Mouse (Mus musculus): ENCODE data around the gene Tmem117.

The Tmem117 gene

DNA sequence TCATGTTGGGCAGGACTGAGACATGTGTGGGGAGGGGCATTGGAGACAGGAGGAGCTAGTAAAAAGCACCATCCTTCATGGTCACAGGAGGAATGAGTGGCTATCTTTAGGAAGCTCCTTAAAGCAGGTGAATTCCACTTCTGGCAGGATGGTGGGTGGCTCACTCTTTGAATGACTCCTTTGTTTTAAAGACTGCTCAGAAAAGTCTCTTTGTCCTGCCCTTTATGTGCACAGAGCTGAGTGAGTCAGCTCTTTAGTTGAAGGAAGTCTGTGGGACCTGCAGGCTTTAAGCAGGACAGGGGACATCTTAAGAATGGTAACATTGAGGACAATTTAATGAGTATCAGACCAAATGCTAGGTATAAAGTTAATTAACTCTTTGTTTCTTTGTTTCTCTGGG, 8.1 kb upstream of the Tmem117 start:
- Histone ChIP-seq H3K36me3 (ENCODE audit: control insufficient read depth, insufficient read depth, low read length, poor library complexity, severe bottlenecking) (no peaks in the 10 kb centered on the region), H3K27me3 (ENCODE audit: control insufficient read depth, insufficient read depth, low read length, poor library complexity, severe bottlenecking) (no peaks in the 10 kb centered on the region)
- DNase-seq (ENCODE audit: low read depth, low spot score), result no peak

GRCm38 (mm10) chr15:94628463-94628829, 586 bp upstream of the Tmem117 start:
- no peaks in the 10 kb centered on the region for H3K36me3 ChIP-seq (ENCODE audit: control insufficient read depth, insufficient read depth, low read length, poor library complexity, severe bottlenecking)
- H3K27me3 ChIP-seq (ENCODE audit: control insufficient read depth, insufficient read depth, low read length, poor library complexity, severe bottlenecking), result no peaks in the 10 kb centered on the region
- no peak for DNase-seq (ENCODE audit: low read depth, low spot score)

DNA sequence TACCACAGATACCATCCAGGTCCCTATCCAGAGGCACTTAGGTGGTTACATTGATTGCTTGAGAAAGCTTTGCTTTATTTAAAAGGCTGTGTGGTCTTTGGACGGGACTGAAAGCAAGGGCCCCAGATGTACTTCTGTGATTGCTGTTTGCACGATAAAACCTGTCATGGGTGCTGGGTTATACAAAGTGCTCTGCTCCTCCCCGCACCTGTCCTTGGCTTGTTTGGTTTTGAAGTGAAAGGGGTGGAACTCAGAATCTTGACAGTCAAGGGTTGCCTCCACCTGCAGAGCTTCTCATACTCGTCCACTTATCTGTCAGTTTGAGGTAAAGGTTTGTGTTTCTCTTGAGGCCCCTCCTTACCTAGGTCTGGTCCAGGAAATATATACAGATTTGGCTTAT, 1.5 kb downstream of the Tmem117 start:
- Histone ChIP-seq H3K36me3 (ENCODE audit: control insufficient read depth, insufficient read depth, low read length, poor library complexity, severe bottlenecking) (no peaks in the 10 kb centered on the region), H3K27me3 (ENCODE audit: control insufficient read depth, insufficient read depth, low read length, poor library complexity, severe bottlenecking) (no peaks in the 10 kb centered on the region)
- DNase-seq (ENCODE audit: low read depth, low spot score), result no peak

- no peaks in the 10 kb centered on the region for H3K27me3 ChIP-seq (ENCODE audit: control insufficient read depth, insufficient read depth, low read length, poor library complexity, severe bottlenecking)
- no peak for DNase-seq (ENCODE audit: low read depth, low spot score)
- H3K36me3 ChIP-seq (ENCODE audit: control insufficient read depth, insufficient read depth, low read length, poor library complexity, severe bottlenecking), result no peaks in the 10 kb centered on the region
Observed at GRCm38 (mm10) chr15:94634524-94634923, 5.5 kb downstream of the Tmem117 start.

DNA sequence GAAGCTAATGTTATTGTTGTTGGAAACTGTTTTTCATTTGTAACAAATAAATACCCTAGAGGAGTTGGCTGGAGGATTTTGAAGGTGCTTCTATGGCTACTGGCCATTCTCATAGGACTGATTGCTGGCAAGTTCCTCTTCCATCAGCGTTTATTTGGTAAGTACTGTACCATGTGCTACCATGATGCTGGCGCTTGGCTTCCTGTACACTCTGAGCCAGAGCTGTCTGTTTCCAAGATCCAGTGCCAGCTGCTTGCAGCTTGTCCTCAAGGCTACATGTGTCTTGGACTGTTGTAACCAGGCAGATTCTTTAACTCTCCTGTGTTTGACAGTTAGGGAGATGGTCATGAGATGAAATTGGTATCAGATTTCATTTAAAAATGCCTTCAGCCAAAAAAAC, 9.2 kb downstream of the Tmem117 start:
- Histone ChIP-seq H3K36me3 (ENCODE audit: control insufficient read depth, insufficient read depth, low read length, poor library complexity, severe bottlenecking) (no peaks in the 10 kb centered on the region), H3K27me3 (ENCODE audit: control insufficient read depth, insufficient read depth, low read length, poor library complexity, severe bottlenecking) (no peaks in the 10 kb centered on the region)
- DNase-seq (ENCODE audit: low read depth, low spot score), result no peak

- no peaks in the 10 kb centered on the region for H3K27me3 ChIP-seq (ENCODE audit: control insufficient read depth, insufficient read depth, low read length, poor library complexity, severe bottlenecking)
- no peaks in the 10 kb centered on the region for H3K36me3 ChIP-seq (ENCODE audit: control insufficient read depth, insufficient read depth, low read length, poor library complexity, severe bottlenecking)
- DNase-seq (ENCODE audit: low read depth, low spot score), result no peak
Observed at GRCm38 (mm10) chr15:94639126-94639525, 10.1 kb downstream of the Tmem117 start.

GRCm38 (mm10) chr15:94646012-94646411, 17.0 kb downstream of the Tmem117 start:
- no peak for DNase-seq (ENCODE audit: low read depth, low spot score)
- Histone ChIP-seq H3K36me3 (ENCODE audit: control insufficient read depth, insufficient read depth, low read length, poor library complexity, severe bottlenecking) (no peaks in the 10 kb centered on the region), H3K27me3 (ENCODE audit: control insufficient read depth, insufficient read depth, low read length, poor library complexity, severe bottlenecking) (no peaks in the 10 kb centered on the region)

- DNase-seq (ENCODE audit: low read depth, low spot score), result no peak
- no peaks in the 10 kb centered on the region for H3K36me3 ChIP-seq (ENCODE audit: control insufficient read depth, insufficient read depth, low read length, poor library complexity, severe bottlenecking)
Observed at GRCm38 (mm10) chr15:94648430-94648829, 19.4 kb downstream of the Tmem117 start.

GRCm38 (mm10) chr15:94649071-94649765, 20.2 kb downstream of the Tmem117 start:
- H3K27me3 ChIP-seq (ENCODE audit: control insufficient read depth, insufficient read depth, low read length, poor library complexity, severe bottlenecking), result no peaks in the 10 kb centered on the region
- DNase-seq (ENCODE audit: low read depth, low spot score), result no peak
- H3K36me3 ChIP-seq (ENCODE audit: control insufficient read depth, insufficient read depth, low read length, poor library complexity, severe bottlenecking), result no peaks in the 10 kb centered on the region

More at GRCm38 (mm10) chr15:94648430-94648829, 19.4 kb downstream of the Tmem117 start:
- H3K27me3 ChIP-seq (ENCODE audit: control insufficient read depth, insufficient read depth, low read length, poor library complexity, severe bottlenecking), result no peaks in the 10 kb centered on the region

GRCm38 (mm10) chr15:94649766-94650120, 20.7 kb downstream of the Tmem117 start:
- Histone ChIP-seq H3K27me3 (ENCODE audit: control insufficient read depth, insufficient read depth, low read length, poor library complexity, severe bottlenecking) (no peaks in the 10 kb centered on the region), H3K36me3 (ENCODE audit: control insufficient read depth, insufficient read depth, low read length, poor library complexity, severe bottlenecking) (no peaks in the 10 kb centered on the region)
- DNase-seq (ENCODE audit: low read depth, low spot score), result no peak

DNA sequence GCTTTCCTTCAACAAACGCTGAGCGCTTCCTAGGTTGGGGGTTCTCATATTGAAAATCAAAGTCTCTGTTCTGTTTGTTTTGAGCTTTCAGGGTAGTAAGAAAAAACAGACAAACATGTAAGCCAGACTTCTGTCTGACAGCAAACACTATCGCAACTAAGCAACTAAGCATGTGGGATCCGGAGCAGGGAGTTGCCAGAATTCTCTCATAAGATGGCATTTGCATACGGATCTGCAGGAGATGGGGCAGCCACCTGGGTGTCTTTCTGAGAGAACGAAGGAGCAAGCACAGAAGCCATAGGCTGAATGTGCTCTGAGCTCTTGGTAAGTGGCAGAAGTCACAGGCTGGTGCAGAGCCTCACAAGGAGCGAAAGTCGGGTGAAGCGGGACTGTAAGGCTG, 22.3 kb downstream of the Tmem117 start:
- Histone ChIP-seq H3K36me3 (ENCODE audit: control insufficient read depth, insufficient read depth, low read length, poor library complexity, severe bottlenecking) (no peaks in the 10 kb centered on the region), H3K27me3 (ENCODE audit: control insufficient read depth, insufficient read depth, low read length, poor library complexity, severe bottlenecking) (no peaks in the 10 kb centered on the region)
- DNase-seq (ENCODE audit: low read depth, low spot score), result no peak

DNA sequence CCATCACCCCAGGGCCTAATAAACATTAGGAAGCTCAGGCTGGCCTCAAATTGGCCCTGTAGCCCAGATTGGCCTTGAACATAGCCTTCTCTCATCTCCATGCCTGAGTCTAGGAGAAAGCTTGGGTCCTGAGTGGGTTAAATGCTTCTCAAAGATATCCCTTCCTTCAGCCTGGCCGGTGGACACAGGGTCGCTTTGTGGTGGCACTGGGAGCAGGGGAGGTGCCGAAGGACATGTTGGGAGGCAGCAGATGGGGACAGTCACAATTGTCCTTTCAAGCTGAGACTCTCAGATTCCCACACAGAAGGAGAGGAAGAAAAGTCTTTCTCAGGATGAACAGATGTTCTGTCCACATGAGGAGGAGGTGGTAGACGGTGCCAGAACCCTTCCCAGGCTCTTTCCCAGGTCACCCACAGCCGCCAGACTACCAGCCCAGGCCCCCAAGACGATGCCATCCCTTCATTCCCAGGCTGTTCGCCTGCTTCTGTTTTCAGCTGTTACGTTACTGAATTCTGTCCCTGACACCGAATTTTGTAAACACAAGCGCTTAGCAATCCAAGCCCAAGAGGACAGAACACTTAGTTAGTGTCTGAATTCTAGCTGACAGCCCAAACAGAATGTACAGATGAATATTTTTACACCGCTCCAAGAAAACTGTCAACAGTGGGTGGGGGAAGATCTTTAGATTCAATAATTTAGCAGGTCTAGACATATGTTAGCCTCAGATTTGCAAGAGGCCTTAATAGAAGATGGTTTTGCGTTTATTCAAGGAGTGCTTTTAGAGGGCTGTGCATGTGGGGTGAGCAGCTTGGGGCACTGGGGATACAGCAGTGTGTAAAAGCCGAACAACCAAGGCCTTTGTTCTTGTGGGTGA, 23.2 kb downstream of the Tmem117 start:
- H3K36me3 ChIP-seq (ENCODE audit: control insufficient read depth, insufficient read depth, low read length, poor library complexity, severe bottlenecking), result no peaks in the 10 kb centered on the region
- no peak for DNase-seq (ENCODE audit: low read depth, low spot score)
- no peaks in the 10 kb centered on the region for H3K27me3 ChIP-seq (ENCODE audit: control insufficient read depth, insufficient read depth, low read length, poor library complexity, severe bottlenecking)

- DNase-seq (ENCODE audit: low read depth, low spot score), result no peak
- no peaks in the 10 kb centered on the region for H3K36me3 ChIP-seq (ENCODE audit: control insufficient read depth, insufficient read depth, low read length, poor library complexity, severe bottlenecking)
- no peaks in the 10 kb centered on the region for H3K27me3 ChIP-seq (ENCODE audit: control insufficient read depth, insufficient read depth, low read length, poor library complexity, severe bottlenecking)
Observed at GRCm38 (mm10) chr15:94652843-94653206, 23.8 kb downstream of the Tmem117 start.

GRCm38 (mm10) chr15:94655811-94656323, 26.8 kb downstream of the Tmem117 start:
- no peaks in the 10 kb centered on the region for H3K27me3 ChIP-seq (ENCODE audit: control insufficient read depth, insufficient read depth, low read length, poor library complexity, severe bottlenecking)
- no peak for DNase-seq (ENCODE audit: low read depth, low spot score)

DNA sequence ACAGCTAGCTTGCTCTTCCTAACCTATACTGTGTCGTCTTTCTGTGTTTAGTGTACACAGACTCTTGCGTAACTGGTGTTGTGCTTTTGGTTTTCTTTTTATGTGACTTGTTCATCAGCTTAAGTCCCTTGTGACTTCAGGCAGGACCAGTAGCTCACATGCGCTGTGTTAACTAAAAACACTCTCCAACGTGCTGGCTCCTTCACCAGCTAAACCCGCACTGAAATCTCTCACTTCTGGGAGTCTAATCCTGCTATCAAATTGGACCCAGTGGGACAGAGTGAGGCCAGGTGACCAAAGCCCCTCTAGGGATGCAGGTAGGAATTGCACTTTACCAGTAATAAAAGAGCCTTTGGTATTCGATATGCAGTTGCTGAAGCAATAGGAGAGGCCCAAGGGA, 28.9 kb downstream of the Tmem117 start:
- no peaks in the 10 kb centered on the region for H3K36me3 ChIP-seq (ENCODE audit: control insufficient read depth, insufficient read depth, low read length, poor library complexity, severe bottlenecking)
- H3K27me3 ChIP-seq (ENCODE audit: control insufficient read depth, insufficient read depth, low read length, poor library complexity, severe bottlenecking), result no peaks in the 10 kb centered on the region
- no peak for DNase-seq (ENCODE audit: low read depth, low spot score)

More at GRCm38 (mm10) chr15:94655811-94656323, 26.8 kb downstream of the Tmem117 start:
- no peaks in the 10 kb centered on the region for H3K36me3 ChIP-seq (ENCODE audit: control insufficient read depth, insufficient read depth, low read length, poor library complexity, severe bottlenecking)
